Mouse (Mus musculus): ENCODE results near the gene Thy1. TPM values are rescaled to one million over a fixed set of nuclear protein-coding genes. Genes with fewer than 3 reads are reported as not detected.
A peak's percentile ranks its signal among the peaks of the same experiment; 100 is the strongest.

Gene Thy1
- polyA plus RNA-seq (2015; fragmentation: Nextera tagmentation; extraction: Ambion mirVana): 4.7 and 5.4 TPM in 2 replicates

DNA sequence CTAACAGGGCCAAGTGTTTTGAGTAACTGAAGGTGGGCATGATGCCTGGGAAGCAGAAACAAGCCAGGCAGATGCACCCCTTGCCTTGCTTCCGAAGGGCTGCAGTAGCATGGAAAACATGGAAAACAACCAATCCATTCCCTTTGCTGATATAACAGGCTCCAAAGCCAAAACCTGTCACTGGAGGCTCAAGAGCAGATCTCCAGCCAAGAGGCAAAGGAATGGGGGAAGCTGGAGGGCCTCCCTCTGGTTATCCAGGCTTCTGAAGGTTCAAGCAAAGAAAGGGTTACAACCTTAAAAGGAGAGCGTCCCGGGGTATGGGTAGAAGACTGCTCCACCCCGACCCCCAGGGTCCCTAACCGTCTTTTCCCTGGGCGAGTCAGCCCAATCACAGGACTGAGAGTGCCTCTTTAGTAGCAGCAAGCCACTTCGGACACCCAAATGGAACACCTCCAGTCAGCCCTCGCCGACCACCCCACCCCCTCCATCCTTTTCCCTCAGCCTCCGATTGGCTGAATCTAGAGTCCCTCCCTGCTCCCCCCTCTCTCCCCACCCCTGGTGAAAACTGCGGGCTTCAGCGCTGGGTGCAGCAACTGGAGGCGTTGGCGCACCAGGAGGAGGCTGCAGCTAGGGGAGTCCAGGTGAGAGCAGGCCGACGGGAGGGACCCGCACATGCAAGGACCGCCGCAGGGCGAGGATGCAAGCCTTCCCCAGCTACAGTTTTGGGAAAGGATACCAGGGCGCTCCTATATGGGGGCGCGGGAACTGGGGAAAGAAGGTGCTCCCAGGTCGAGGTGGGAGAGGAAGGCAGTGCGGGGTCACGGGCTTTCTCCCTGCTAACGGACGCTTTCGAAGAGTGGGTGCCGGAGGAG is at the start of gene Thy1:
Gene Thy1, plus strand, starts transcription at position 549 of the 872 bp plus-strand sequence.
- Histone ChIP-seq H3K9me3 (ENCODE audit: control insufficient read depth, low read length) (no peaks in the 10 kb centered on the region), H3K4me1 (replicated peaks; ENCODE audit: control insufficient read depth, insufficient read depth, low read length) (peaks cover 18% of the 10 kb centered on the region), H3K27me3 (replicated peaks; ENCODE audit: control insufficient read depth, insufficient read depth, low read length) (peaks cover 19% of the 10 kb centered on the region), H3K4me3 (replicated peaks; ENCODE audit: low read length) (peak within 1 kb of the TSS; percentile 49), H3K4me2 (ENCODE audit: low read length) (peak within 1 kb of the TSS; percentile 62), H3K9ac (replicated peaks; ENCODE audit: low read depth, low read length) (peak within 1 kb of the TSS; percentile 38), H3K36me3 (ENCODE audit: control insufficient read depth, insufficient read depth) (no peaks in the 10 kb centered on the region), H3K27ac (ENCODE audit: low read length) (no peak within 1 kb of the TSS)
- WGBS: under 1% methylated on average over 30 of the region's 30 CpGs
- ATAC-seq: peak; percentile 85

DNA sequence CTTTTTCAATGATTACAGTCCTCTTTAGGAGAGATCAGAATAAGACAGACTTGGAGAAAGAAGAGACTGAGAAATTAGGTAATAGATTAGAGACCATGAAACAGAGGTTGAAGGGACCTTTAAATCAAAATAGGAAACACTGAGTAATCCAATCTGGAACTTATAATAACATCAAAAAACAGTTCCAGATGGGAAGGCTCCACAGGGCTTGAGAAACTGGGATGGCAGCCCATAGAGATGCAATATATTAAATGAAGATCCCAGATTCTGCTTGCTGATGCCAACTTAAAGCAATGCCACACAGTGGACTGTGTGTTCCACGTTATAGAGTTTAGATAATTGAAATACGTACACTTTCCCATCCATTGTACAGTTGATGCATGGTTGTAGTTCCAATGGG is 45.5 kb upstream of the Thy1 start:
- Histone ChIP-seq H3K9me3 (ENCODE audit: control insufficient read depth, low read length) (no peaks in the 10 kb centered on the region), H3K4me3 (replicated peaks; ENCODE audit: low read length) (no peak overlapping the region), H3K27me3 (replicated peaks; ENCODE audit: control insufficient read depth, insufficient read depth, low read length) (no peaks in the 10 kb centered on the region; the same call in 1 of the 2 replicates), H3K9ac (replicated peaks; ENCODE audit: low read depth, low read length) (no peak overlapping the region), H3K36me3 (ENCODE audit: control insufficient read depth, insufficient read depth) (no peaks in the 10 kb centered on the region), H3K27ac (ENCODE audit: low read length) (no peak overlapping the region), H3K4me1 (replicated peaks; ENCODE audit: control insufficient read depth, insufficient read depth, low read length) (no peaks in the 10 kb centered on the region), H3K4me2 (ENCODE audit: low read length) (no peak overlapping the region)
- ATAC-seq: no peak
- 63% methylated on average over 2 of the region's 2 CpGs for WGBS

DNA sequence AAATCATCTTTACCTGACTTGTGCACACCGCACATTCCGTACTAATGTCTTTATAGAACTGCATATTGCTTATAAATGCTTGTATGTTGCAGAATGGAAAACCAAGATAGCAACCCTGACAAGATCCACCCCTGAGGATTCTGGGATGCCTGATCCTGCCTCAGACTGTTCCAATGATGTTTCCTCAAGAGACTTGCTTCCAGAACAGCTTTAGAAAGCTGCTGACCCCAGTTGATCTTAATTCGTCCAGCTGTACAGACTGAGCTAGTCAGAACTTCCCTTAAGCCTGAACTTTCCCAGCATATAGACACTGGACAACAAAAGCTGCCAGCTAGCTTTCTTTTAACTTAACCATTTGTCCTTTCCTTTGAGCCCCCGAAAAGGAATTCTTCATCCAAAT is 44.3 kb upstream of the Thy1 start:
- Histone ChIP-seq H3K27ac (ENCODE audit: low read length) (no peak overlapping the region), H3K9ac (replicated peaks; ENCODE audit: low read depth, low read length) (no peak overlapping the region), H3K4me3 (replicated peaks; ENCODE audit: low read length) (no peak overlapping the region), H3K36me3 (ENCODE audit: control insufficient read depth, insufficient read depth) (no peaks in the 10 kb centered on the region), H3K27me3 (replicated peaks; ENCODE audit: control insufficient read depth, insufficient read depth, low read length) (no peaks in the 10 kb centered on the region; the same call in 1 of the 2 replicates), H3K4me1 (replicated peaks; ENCODE audit: control insufficient read depth, insufficient read depth, low read length) (no peaks in the 10 kb centered on the region), H3K9me3 (ENCODE audit: control insufficient read depth, low read length) (no peaks in the 10 kb centered on the region), H3K4me2 (ENCODE audit: low read length) (no peak overlapping the region)
- ATAC-seq: no peak
- WGBS: 73% methylated on average over 4 of the region's 4 CpGs

DNA sequence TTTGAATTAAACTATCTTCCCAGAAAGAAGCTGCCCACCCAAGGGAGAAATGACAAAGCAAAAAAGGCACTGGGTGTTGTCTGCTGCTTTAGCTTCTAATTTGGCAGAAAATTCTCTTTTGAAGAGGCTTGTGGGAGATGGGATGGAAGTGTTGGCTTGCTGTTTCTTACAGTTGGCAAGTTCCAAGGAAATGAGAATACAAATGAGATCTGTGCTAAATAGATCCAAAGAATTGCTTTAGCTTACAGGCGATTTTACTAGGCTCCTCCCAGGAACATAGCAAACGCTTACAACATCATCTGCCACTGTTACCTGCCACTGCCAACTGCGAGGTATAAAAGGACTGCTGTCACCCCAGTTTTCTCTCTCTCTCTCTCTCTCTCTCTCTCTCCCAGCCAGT is 38.8 kb upstream of the Thy1 start:
- H3K4me1 ChIP-seq (replicated peaks; ENCODE audit: control insufficient read depth, insufficient read depth, low read length): peaks cover 7% of the 10 kb centered on the region; the same call in 1 of the 2 replicates
- peak; percentile 52; the same call in 1 of the 2 replicates for ATAC-seq
- WGBS: 31% methylated on average over 3 of the region's 3 CpGs
- H3K4me3 ChIP-seq (replicated peaks; ENCODE audit: low read length): no peak overlapping the region
- no peaks in the 10 kb centered on the region for H3K36me3 ChIP-seq (ENCODE audit: control insufficient read depth, insufficient read depth)
- no peak overlapping the region for H3K9ac ChIP-seq (replicated peaks; ENCODE audit: low read depth, low read length)
- H3K27me3 ChIP-seq (replicated peaks; ENCODE audit: control insufficient read depth, insufficient read depth, low read length): no peaks in the 10 kb centered on the region
- no peak overlapping the region for H3K4me2 ChIP-seq (ENCODE audit: low read length)
- peak overlapping the region; percentile 64 for H3K27ac ChIP-seq (ENCODE audit: low read length)
- no peaks in the 10 kb centered on the region for H3K9me3 ChIP-seq (ENCODE audit: control insufficient read depth, low read length)

DNA sequence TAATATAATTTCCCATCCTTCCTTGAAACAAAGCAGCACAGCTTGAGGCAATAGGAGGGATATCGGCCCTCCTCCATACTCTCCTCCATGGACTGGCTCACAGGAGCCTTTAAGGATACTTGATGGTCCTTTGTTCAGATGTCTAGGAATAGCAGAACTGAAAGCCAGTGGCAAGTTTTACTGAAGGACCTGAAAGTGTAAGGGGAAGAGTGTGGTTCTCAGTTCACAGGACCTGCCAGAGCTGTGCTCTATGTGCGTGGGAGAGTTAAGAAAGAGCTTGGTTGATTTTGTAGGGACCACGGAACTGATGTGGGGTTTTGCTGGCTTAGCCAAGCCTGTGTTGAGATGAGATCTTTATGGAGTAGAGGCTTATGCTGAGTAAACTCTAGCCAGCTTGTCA is 37.9 kb upstream of the Thy1 start:
- no peak for ATAC-seq
- Histone ChIP-seq H3K36me3 (ENCODE audit: control insufficient read depth, insufficient read depth) (no peaks in the 10 kb centered on the region), H3K9me3 (ENCODE audit: control insufficient read depth, low read length) (no peaks in the 10 kb centered on the region), H3K27me3 (replicated peaks; ENCODE audit: control insufficient read depth, insufficient read depth, low read length) (no peaks in the 10 kb centered on the region), H3K4me2 (ENCODE audit: low read length) (no peak overlapping the region), H3K4me3 (replicated peaks; ENCODE audit: low read length) (no peak overlapping the region), H3K4me1 (replicated peaks; ENCODE audit: control insufficient read depth, insufficient read depth, low read length) (peaks cover 7% of the 10 kb centered on the region; the same call in 1 of the 2 replicates), H3K27ac (ENCODE audit: low read length) (no peak overlapping the region), H3K9ac (replicated peaks; ENCODE audit: low read depth, low read length) (no peak overlapping the region)
- WGBS: 87% methylated on average over 3 of the region's 3 CpGs

DNA sequence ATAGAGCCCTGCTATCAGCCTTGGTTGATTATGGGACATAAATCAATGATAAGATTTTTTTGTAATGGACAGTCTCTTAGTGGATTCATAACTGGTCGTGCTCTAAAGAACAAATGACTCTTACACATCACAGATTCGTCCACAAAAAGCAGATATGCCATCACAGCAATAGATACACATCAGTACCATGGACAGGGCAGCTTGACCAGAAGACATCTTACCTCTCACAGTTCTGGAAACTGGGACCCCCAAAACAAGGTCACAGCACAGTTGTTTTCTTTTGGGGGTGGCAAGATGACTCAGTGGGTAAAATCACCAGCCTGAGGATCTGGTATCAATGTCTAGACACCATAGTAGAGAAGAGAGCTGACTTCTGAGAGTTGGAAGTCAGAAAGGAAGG is 35.9 kb upstream of the Thy1 start:
- H3K27me3 ChIP-seq (replicated peaks; ENCODE audit: control insufficient read depth, insufficient read depth, low read length): 0 out of 2 replicates have a peak, but pooled peaks cover 2% of the 10 kb centered on the region
- H3K4me1 ChIP-seq (replicated peaks; ENCODE audit: control insufficient read depth, insufficient read depth, low read length): peaks cover 8% of the 10 kb centered on the region
- no peaks in the 10 kb centered on the region for H3K9me3 ChIP-seq (ENCODE audit: control insufficient read depth, low read length)
- no peak overlapping the region for H3K4me2 ChIP-seq (ENCODE audit: low read length)
- H3K27ac ChIP-seq (ENCODE audit: low read length): no peak overlapping the region
- H3K9ac ChIP-seq (replicated peaks; ENCODE audit: low read depth, low read length): no peak overlapping the region
- no peak overlapping the region for H3K4me3 ChIP-seq (replicated peaks; ENCODE audit: low read length)
- no peak for ATAC-seq
- 76% methylated on average over 2 of the region's 2 CpGs for WGBS
- H3K36me3 ChIP-seq (ENCODE audit: control insufficient read depth, insufficient read depth): no peaks in the 10 kb centered on the region

DNA sequence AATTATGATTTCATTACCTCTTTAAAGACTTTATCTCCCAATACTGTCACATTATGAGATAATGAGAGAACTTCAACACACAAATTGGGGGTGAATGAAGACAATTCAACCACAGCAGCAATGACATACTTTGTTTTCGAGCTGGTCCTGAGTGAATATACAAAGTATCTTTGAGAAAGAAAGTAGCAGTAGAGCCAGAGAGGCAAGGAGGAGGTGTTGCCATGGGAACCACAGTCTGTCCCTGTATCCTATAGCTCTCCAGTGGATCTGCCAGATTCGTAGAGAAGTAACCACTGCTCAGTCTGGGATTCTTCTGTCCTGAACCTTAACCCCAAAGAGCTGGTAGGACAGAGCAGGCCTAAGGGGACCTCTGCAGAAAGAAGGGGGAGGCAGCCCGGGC is 35.2 kb upstream of the Thy1 start:
- no peak for ATAC-seq
- 66% methylated on average over 3 of the region's 3 CpGs for WGBS
- no peak overlapping the region for H3K9ac ChIP-seq (replicated peaks; ENCODE audit: low read depth, low read length)
- H3K4me1 ChIP-seq (replicated peaks; ENCODE audit: control insufficient read depth, insufficient read depth, low read length): peaks cover 15% of the 10 kb centered on the region
- H3K9me3 ChIP-seq (ENCODE audit: control insufficient read depth, low read length): no peaks in the 10 kb centered on the region
- H3K4me3 ChIP-seq (replicated peaks; ENCODE audit: low read length): no peak overlapping the region
- H3K27me3 ChIP-seq (replicated peaks; ENCODE audit: control insufficient read depth, insufficient read depth, low read length): 0 out of 2 replicates have a peak, but pooled peaks cover 2% of the 10 kb centered on the region
- H3K27ac ChIP-seq (ENCODE audit: low read length): no peak overlapping the region
- no peak overlapping the region for H3K4me2 ChIP-seq (ENCODE audit: low read length)
- H3K36me3 ChIP-seq (ENCODE audit: control insufficient read depth, insufficient read depth): no peaks in the 10 kb centered on the region

DNA sequence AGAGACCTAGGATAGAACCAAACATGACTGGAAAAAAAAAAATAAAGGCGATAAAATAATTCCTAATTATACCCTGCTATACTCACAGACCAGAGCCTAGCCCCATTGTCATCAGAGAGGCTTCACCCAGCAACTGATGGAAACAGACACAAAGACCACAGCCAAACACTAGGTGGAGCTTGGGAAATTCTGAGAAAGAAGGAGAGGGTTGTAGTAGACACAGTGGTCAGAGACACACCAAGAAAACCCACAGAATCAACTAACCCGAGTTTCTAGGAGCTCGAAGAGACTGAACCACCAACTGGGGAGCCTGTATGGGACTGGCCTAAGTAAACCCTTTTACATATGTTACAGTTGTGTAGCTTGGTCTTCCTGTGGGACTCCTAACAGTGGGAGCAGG is 32.3 kb upstream of the Thy1 start:
- no peaks in the 10 kb centered on the region for H3K9me3 ChIP-seq (ENCODE audit: control insufficient read depth, low read length)
- H3K4me2 ChIP-seq (ENCODE audit: low read length): no peak overlapping the region
- 76% methylated on average over 3 of the region's 3 CpGs for WGBS
- H3K4me3 ChIP-seq (replicated peaks; ENCODE audit: low read length): no peak overlapping the region
- H3K36me3 ChIP-seq (ENCODE audit: control insufficient read depth, insufficient read depth): no peaks in the 10 kb centered on the region
- ATAC-seq: no peak
- no peak overlapping the region for H3K9ac ChIP-seq (replicated peaks; ENCODE audit: low read depth, low read length)
- no peak overlapping the region for H3K27ac ChIP-seq (ENCODE audit: low read length)
- H3K4me1 ChIP-seq (replicated peaks; ENCODE audit: control insufficient read depth, insufficient read depth, low read length): peaks cover 11% of the 10 kb centered on the region
- 0 out of 2 replicates have a peak, but pooled peaks cover 2% of the 10 kb centered on the region for H3K27me3 ChIP-seq (replicated peaks; ENCODE audit: control insufficient read depth, insufficient read depth, low read length)

DNA sequence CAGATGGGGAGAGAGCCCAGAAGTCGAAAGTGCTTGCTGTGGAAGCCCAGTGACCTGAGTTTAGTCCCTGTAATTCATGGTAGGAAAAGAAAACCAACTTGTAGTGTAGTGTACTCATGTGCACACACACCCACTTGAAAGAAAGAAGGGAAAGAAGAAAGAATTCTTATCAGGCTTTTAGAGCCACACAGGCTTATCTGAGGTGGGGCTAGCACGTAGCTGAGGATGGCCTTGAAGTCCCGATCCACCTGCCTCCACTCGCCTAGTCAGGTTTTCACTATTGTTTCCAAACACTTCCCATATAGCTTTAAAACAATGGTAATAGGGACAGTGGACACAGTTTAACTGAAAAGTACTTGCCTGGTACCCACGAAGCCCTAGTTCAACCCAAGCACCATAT is 31.5 kb upstream of the Thy1 start:
- H3K9ac ChIP-seq (replicated peaks; ENCODE audit: low read depth, low read length): no peak overlapping the region
- no peak overlapping the region for H3K4me3 ChIP-seq (replicated peaks; ENCODE audit: low read length)
- WGBS: 88% methylated on average over 5 of the region's 5 CpGs
- no peak overlapping the region for H3K27ac ChIP-seq (ENCODE audit: low read length)
- no peaks in the 10 kb centered on the region for H3K9me3 ChIP-seq (ENCODE audit: control insufficient read depth, low read length)
- H3K4me2 ChIP-seq (ENCODE audit: low read length): no peak overlapping the region
- peaks cover 15% of the 10 kb centered on the region for H3K4me1 ChIP-seq (replicated peaks; ENCODE audit: control insufficient read depth, insufficient read depth, low read length)
- no peak for ATAC-seq
- 0 out of 2 replicates have a peak, but pooled peaks cover 2% of the 10 kb centered on the region for H3K27me3 ChIP-seq (replicated peaks; ENCODE audit: control insufficient read depth, insufficient read depth, low read length)
- no peaks in the 10 kb centered on the region for H3K36me3 ChIP-seq (ENCODE audit: control insufficient read depth, insufficient read depth)

Data from forebrain, embryonic 16.5 days (tissue).